Mouse (Mus musculus) spleen, adult 2 months (tissue): ENCODE data around the gene Mccc2.

ENCODE experiments used
- CTCF ChIP-seq: fragments of 200-500 bp; IDR thresholded peaks from 2 replicates; pipeline ENCODE4 v1.5.1; 2011; ENCODE audit warnings: mild to moderate bottlenecking, inconsistent platforms; ENCODE audit not compliant: insufficient read depth, insufficient read length, insufficient replicate concordance; ENCODE audit errors: extremely low read depth
- POLR2A ChIP-seq: fragments of 200-500 bp; IDR thresholded peaks from 2 replicates; pipeline ENCODE4 v1.6.1; 2011; ENCODE audit warnings: low read depth, low read length, inconsistent platforms

DNA sequence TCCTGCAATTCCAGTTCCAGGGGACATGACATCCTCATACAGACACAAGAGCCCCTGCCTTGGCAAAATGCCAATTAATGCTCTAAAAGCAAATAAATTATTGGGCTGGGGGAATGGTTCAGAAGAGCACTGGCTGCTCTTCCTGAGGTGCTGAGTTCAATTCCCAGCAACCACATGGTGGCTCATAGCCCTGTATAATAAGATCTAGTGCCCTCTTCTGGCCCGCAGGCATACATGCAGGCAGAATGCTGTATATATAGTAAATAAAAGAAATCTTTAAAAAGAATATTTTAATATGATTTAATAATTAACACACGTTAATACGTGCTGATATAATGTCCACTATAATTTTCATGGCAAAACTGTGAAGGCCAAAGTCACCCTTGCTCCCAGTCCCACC lies 17.3 kb downstream of the Mccc2 start:
- TF ChIP-seq CTCF = no peak
- no peak for TF ChIP-seq POLR2A
